Mouse (Mus musculus) bone marrow, adult 2 months (tissue): ENCODE measurements around the gene Gm26992.

ENCODE experiments used
- CTCF ChIP-seq: fragments of 200-500 bp; IDR thresholded peaks from 2 replicates; pipeline ENCODE4 v1.5.1; 2011; ENCODE audit warnings: low read length, control low read depth; ENCODE audit not compliant: control insufficient read depth, insufficient read depth
- POLR2A ChIP-seq: fragments of 200-500 bp; IDR thresholded peaks from 2 replicates; pipeline ENCODE4 v1.6.1; 2011; ENCODE audit warnings: low read depth, mild to moderate bottlenecking, control low read depth, low read length, borderline replicate concordance; ENCODE audit not compliant: control insufficient read depth

- no peak for TF ChIP-seq POLR2A
- no peak for TF ChIP-seq CTCF
Observed at GRCm38 (mm10) chrX:103499374-103499773, 77.6 kb downstream of the Gm26992 start.
